Mouse (Mus musculus) testis, adult 10 weeks (tissue): ENCODE results near the gene D16Ertd472e. TPM values are rescaled to one million over a fixed set of nuclear protein-coding genes. Genes with fewer than 3 reads are reported as not detected.

Experiments
- polyA plus RNA-seq: library from polyadenylated mRNA; stranded (reverse); fragments of 350-450 nt; fragmentation: Illumina TruSeq; extraction: RNeasy Lipid Tissue Mini Kit (QIAGEN cat#74804); gene quantifications from one replicate; pipeline ENCODE4 v1.2.3, GENCODE M21; 2014; ENCODE audit warnings: low read depth, low replicate concordance

The D16Ertd472e gene
- 126 TPM for polyA plus RNA-seq

GRCm38 (mm10) chr16:78576478-78577084, at the start of gene D16Ertd472e:
Gene D16Ertd472e, minus strand, starts transcription at chr16:78576708.

Other genes starting within 250 kb of the D16Ertd472e start
- 76.1 TPM for gene Btg3, start 199.5 kb downstream of the D16Ertd472e start, polyA plus RNA-seq